Mouse (Mus musculus): ENCODE results near the gene Mpzl2. TPM values are rescaled to one million over a fixed set of nuclear protein-coding genes. Genes with fewer than 3 reads are reported as not detected.

The Mpzl2 gene
- total RNA-seq, 2 experiments from 2014 or later: 0.23 to 0.25 TPM

- DNase-seq: no peak
These were observed 46.4 kb downstream of the Mpzl2 start for GRCm38 (mm10) chr9:45085741-45086690.

- no peak for DNase-seq
These were observed 48.4 kb downstream of the Mpzl2 start for GRCm38 (mm10) chr9:45088040-45088439.

- no peak for DNase-seq
These were observed 51.2 kb downstream of the Mpzl2 start for GRCm38 (mm10) chr9:45090811-45091210.

GRCm38 (mm10) chr9:45092641-45093040 lies 53.0 kb downstream of the Mpzl2 start:
- DNase-seq: no peak

DNA sequence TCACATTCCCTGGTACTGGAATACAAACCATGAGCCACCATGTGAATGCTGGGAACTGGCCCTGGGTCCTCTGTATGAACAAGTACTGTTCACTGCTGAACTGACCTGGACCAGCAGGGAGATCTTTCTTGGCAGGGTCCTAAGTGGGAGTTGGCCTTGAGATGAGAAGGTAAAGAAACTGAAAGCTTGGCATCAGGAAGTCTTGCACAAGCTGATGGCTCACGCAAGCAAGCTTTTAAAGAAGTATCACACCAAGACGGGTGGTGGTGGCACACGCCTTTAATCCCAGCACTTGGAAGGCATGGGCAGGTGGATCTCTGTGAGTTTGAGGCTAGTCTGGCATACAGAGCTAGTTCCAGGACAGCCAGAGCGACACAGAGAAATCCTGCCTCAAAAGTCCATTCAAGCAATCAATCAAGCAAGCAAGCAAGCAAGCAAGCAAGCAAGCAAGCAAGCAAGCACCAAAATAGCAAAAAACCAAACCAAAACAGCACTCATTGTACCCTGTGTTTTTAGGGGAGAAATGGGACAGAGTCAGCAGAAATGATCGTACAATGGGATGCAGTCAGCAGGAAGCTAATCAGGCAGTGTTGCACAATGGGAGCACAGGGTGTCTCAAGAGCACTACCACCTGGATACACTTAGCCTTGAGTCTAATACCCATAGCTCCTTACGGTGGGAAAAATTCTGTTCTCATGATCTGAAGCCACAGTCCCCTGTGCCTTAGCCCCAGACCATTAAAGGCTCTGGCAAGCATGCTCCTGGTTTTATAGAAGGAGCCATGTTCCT lies 55.7 kb downstream of the Mpzl2 start:
- DNase-seq: no peak

DNA sequence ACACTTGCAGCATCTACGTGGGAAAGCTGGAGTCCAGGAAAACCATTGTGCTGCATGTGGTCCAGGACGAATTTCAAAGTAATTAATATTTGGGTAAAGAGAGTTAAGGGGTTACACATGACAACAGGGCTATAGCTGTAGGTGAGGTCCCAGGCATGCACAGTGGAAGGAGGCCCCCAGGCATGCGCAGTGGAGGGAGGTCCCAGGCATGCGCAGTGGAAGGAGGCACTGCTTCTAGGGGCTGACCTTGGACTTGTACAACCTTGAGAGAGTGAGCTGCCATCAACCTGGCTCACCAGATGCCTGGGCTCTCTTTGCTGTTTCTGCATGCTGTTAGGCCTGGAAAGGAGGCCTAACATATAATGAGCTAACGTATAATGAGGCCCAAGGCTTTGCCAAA lies 58.3 kb downstream of the Mpzl2 start:
- DNase-seq: no peak

GRCm38 (mm10) chr9:45098426-45098825 lies 58.8 kb downstream of the Mpzl2 start:
- no peak for DNase-seq

GRCm38 (mm10) chr9:45102528-45102927 lies 62.9 kb downstream of the Mpzl2 start:
- no peak for DNase-seq

- no peak for DNase-seq
These were observed 63.8 kb downstream of the Mpzl2 start for GRCm38 (mm10) chr9:45103211-45103979.

Other genes starting within 250 kb of the Mpzl2 start
- gene Tmem25, start 240.5 kb upstream of the Mpzl2 start, total RNA-seq (2021): 1 to 10 TPM; 6.4 to 8.0 TPM
- gene Ttc36, start 236.7 kb upstream of the Mpzl2 start, total RNA-seq (2021): 1 to 10 TPM in 1 of 2 experiments, under 1 TPM in 1; 0.70 to 1.0 TPM
- 10 to 100 TPM; 15.1 to 21.3 TPM for gene Kmt2a, start 158.5 kb upstream of the Mpzl2 start, total RNA-seq (2021)
- 100 to 1,000 TPM; 647 to 794 TPM for gene Atp5l, start 119.1 kb upstream of the Mpzl2 start, total RNA-seq (2021)
- 10 to 100 TPM; 30.5 to 34.3 TPM for gene Ube4a, start 74.2 kb upstream of the Mpzl2 start, total RNA-seq (2021)
- gene Cd3g, start 59.4 kb upstream of the Mpzl2 start, total RNA-seq (2021): not detected
- gene Cd3d, start 58.0 kb upstream of the Mpzl2 start, total RNA-seq (2021): under 1 TPM in 1 of 2 experiments, not detected in 1; 0.32 TPM
- not detected for gene Cd3e, start 30.2 kb upstream of the Mpzl2 start, total RNA-seq (2021)
- gene Mpzl3, start 15.4 kb downstream of the Mpzl2 start, total RNA-seq (2021): 1 to 10 TPM; 1.3 to 2.0 TPM
- gene Jaml, start 39.4 kb downstream of the Mpzl2 start, total RNA-seq (2021): under 1 TPM; 0.27 to 0.42 TPM
- gene Scn2b, start 78.0 kb downstream of the Mpzl2 start, total RNA-seq (2021): 1 to 10 TPM; 1.8 to 2.2 TPM
- gene Scn4b, start 98.6 kb downstream of the Mpzl2 start, total RNA-seq (2021): 10 to 100 TPM; 72.8 to 79.1 TPM
- gene BC049352, start 142.2 kb downstream of the Mpzl2 start, total RNA-seq (2021): not detected
- gene Tmprss4, start 164.3 kb downstream of the Mpzl2 start, total RNA-seq (2021): not detected
- gene Il10ra, start 229.3 kb downstream of the Mpzl2 start, total RNA-seq (2021): 1 to 10 TPM in 1 of 2 experiments, under 1 TPM in 1; 0.80 to 1.0 TPM

All from gastrocnemius, postnatal 10 days (tissue).